Mouse (Mus musculus) layer of hippocampus, adult 9-11 months (tissue): ENCODE data around the gene Gzmb.
"Not testable (repeated sequence)": the region's sequence is repeated elsewhere in the genome, so short reads cannot be mapped to it uniquely, and the experiment has no call there.

Experiments used
- DNase-seq: peaks from one replicate; pipeline ENCODE4 v3.0.0; 2022

Gene Gzmb

GRCm38 (mm10) chr14:56262153-56262552 is at the start of gene Gzmb:
Gzmb (minus strand) TSS chr14:56262260.
- DNase-seq: no peak

GRCm38 (mm10) chr14:56311801-56312200 is 49.7 kb upstream of the Gzmb start:
- DNase-seq: not testable (repeated sequence)

GRCm38 (mm10) chr14:56310238-56310637 is 48.2 kb upstream of the Gzmb start:
- no peak for DNase-seq

- no peak for DNase-seq
Measured at GRCm38 (mm10) chr14:56304149-56304548, 42.1 kb upstream of the Gzmb start.

GRCm38 (mm10) chr14:56303506-56304025 is 41.5 kb upstream of the Gzmb start:
- no peak for DNase-seq

GRCm38 (mm10) chr14:56302091-56302490 is 40.0 kb upstream of the Gzmb start:
- DNase-seq: no peak

- DNase-seq: no peak
Measured at GRCm38 (mm10) chr14:56296786-56297185, 34.7 kb upstream of the Gzmb start.

- no peak for DNase-seq
Measured at GRCm38 (mm10) chr14:56296106-56296505, 34.0 kb upstream of the Gzmb start.

GRCm38 (mm10) chr14:56293146-56293545 is 31.1 kb upstream of the Gzmb start:
- DNase-seq: no peak

GRCm38 (mm10) chr14:56288651-56289050 is 26.6 kb upstream of the Gzmb start:
- no peak for DNase-seq

- DNase-seq: no peak
Measured at GRCm38 (mm10) chr14:56287806-56288205, 25.7 kb upstream of the Gzmb start.

GRCm38 (mm10) chr14:56284356-56285325 is 22.6 kb upstream of the Gzmb start:
- DNase-seq: no peak

GRCm38 (mm10) chr14:56283816-56284215 is 21.8 kb upstream of the Gzmb start:
- DNase-seq: no peak

GRCm38 (mm10) chr14:56281090-56281489 is 19.0 kb upstream of the Gzmb start:
- no peak for DNase-seq

- DNase-seq: not testable (repeated sequence)
Measured at GRCm38 (mm10) chr14:56278691-56279090, 16.6 kb upstream of the Gzmb start.

- DNase-seq: not testable (repeated sequence)
Measured at GRCm38 (mm10) chr14:56276096-56276495, 14.0 kb upstream of the Gzmb start.

GRCm38 (mm10) chr14:56266109-56266508 is 4.0 kb upstream of the Gzmb start:
- no peak for DNase-seq

- DNase-seq: no peak
Measured at GRCm38 (mm10) chr14:56240409-56240808, 21.7 kb downstream of the Gzmb start.

GRCm38 (mm10) chr14:56234556-56234955 is 27.5 kb downstream of the Gzmb start, which contains the start of gene Gzmc:
Gzmc (minus strand) TSS chr14:56234656.
- no peak for DNase-seq

- DNase-seq: no peak
Measured at GRCm38 (mm10) chr14:56211317-56211716, 50.7 kb downstream of the Gzmb start, which contains the start of gene Gzmf. Gzmf (minus strand) TSS chr14:56211417.
